Mouse (Mus musculus) liver, embryonic 14.5 days (tissue): ENCODE measurements around the gene Gm21680. TPM values are rescaled to one million over a fixed set of nuclear protein-coding genes. Genes with fewer than 3 reads are reported as not detected.
A peak's percentile ranks its signal among the peaks of the same experiment; 100 is the strongest.
"Not testable (repeated sequence)": the region's sequence is repeated elsewhere in the genome, so short reads cannot be mapped to it uniquely, and the experiment has no call there.

Experiments used
- ATAC-seq: fragments of 200-750 bp; cut with Nextera tagmentation; 2 replicates; pipeline ENCODE4 v1.8.0; 2017; ENCODE audit warnings: moderate number of reproducible peaks, mild to moderate bottlenecking, moderate library complexity; ENCODE audit not compliant: insufficient read depth
- DNase-seq, 3 experiments: peaks; one replicate each; pipeline ENCODE4 v3.0.0-alpha.2; 2012 to 2013; ENCODE audit warnings: low read depth in 3 of 3, low spot score in 3 of 3
- H3K27ac ChIP-seq: fragments of 300-500 bp; sonication (generic); 2 replicates; pipeline ENCODE4 v1.5.1; 2014; ENCODE audit warnings: moderate library complexity, mild to moderate bottlenecking, control low read depth, inconsistent platforms
- H3K27me3 ChIP-seq: fragments of 300-500 bp; sonication (generic); 2 replicates; pipeline ENCODE4 v1.6.1; 2014; ENCODE audit warnings: mild to moderate bottlenecking, low read length, moderate library complexity; ENCODE audit not compliant: control insufficient read depth, insufficient read depth
- H3K36me3 ChIP-seq: fragments of 300-500 bp; sonication (generic); replicated peaks from 2 replicates; pipeline ENCODE4 v1.6.1; 2014; ENCODE audit warnings: low read depth; ENCODE audit not compliant: control insufficient read depth, insufficient read depth
- H3K4me1 ChIP-seq, 2 experiments: fragments of 200-500 bp in 1 of 2; fragments of 300-500 bp in 1 of 2; sonication (generic) in 1 of 2; replicated peaks; 2 replicates each; pipeline ENCODE4 v1.6.1; 2012 to 2014; ENCODE audit warnings: antibody characterized with exemption in 1 of 2, inconsistent platforms in 1 of 2, low read length in 1 of 2; ENCODE audit not compliant: control insufficient read depth in 2 of 2, insufficient read depth in 2 of 2
- H3K4me2 ChIP-seq: fragments of 300-500 bp; sonication (generic); 2 replicates; pipeline ENCODE4 v1.6.1; 2014; ENCODE audit warnings: low read depth, mild to moderate bottlenecking, control low read depth, moderate library complexity
- H3K4me3 ChIP-seq, 2 experiments: fragments of 200-500 bp in 1 of 2; fragments of 300-500 bp in 1 of 2; sonication (generic) in 1 of 2; 2 replicates each; pipeline ENCODE4 v1.5.1; 2012 to 2014; ENCODE audit warnings: low read depth in 2 of 2, low read length in 2 of 2, mild to moderate bottlenecking in 2 of 2, control low read depth in 1 of 2, inconsistent platforms in 1 of 2, moderate library complexity in 1 of 2; ENCODE audit not compliant: insufficient read depth in 1 of 2
- H3K9ac ChIP-seq: fragments of 300-500 bp; sonication (generic); replicated peaks from 2 replicates; pipeline ENCODE4 v1.6.1; 2014; ENCODE audit warnings: mild to moderate bottlenecking, control low read depth, moderate library complexity
- H3K9me3 ChIP-seq: fragments of 300-500 bp; sonication (generic); 2 replicates; pipeline ENCODE4 v1.6.1; 2016; ENCODE audit warnings: low read length, mixed read lengths; ENCODE audit not compliant: control insufficient read depth
- WGBS: fragments of 180-500 bp; shearing (Covaris S2); extraction: QIAGEN DNeasy Blood & Tissue Kit; methylation state at CpG from one replicate; pipeline ENCODE4 v1.1.7; 2014; ENCODE audit not compliant: insufficient replicate concordance; 5-methylcytosine and 5-hydroxymethylcytosine counted together
- polyA plus RNA-seq, 2 experiments: library from polyadenylated mRNA; depleted of rRNA in 1 of 2; stranded (reverse) in 1 of 2; unstranded in 1 of 2; fragments of >200 nt; fragmentation: Nextera tagmentation in 1 of 2; extraction: Ambion mirVana in 1 of 2; gene quantifications; 2 replicates each; pipeline versions ENCODE4 v1.2.1 to v1.2.3; 2012 to 2014

Gene Gm21680
- polyA plus RNA-seq (2012; rRNA removed) (not detected in 2 replicates), polyA plus RNA-seq (2014; fragmentation: Nextera tagmentation; extraction: Ambion mirVana) (not detected in 2 replicates)

- H3K36me3 ChIP-seq, DNase-seq, H3K9ac ChIP-seq, H3K4me1 ChIP-seq, H3K27ac ChIP-seq, H3K4me3 ChIP-seq, H3K9me3 ChIP-seq, H3K27me3 ChIP-seq, ATAC-seq, H3K4me2 ChIP-seq: not testable (repeated sequence)
- no CpG with 5 or more reads among the region's 2 CpGs for WGBS
Measured at GRCm38 (mm10) chr5:25972563-25972962, at the start of gene Gm21680. Gene Gm21680 (minus strand): TSS chr5:25972663.

- not testable (repeated sequence) for H3K4me3 ChIP-seq, ATAC-seq, H3K4me1 ChIP-seq, H3K27ac ChIP-seq, H3K36me3 ChIP-seq, H3K4me2 ChIP-seq, DNase-seq, H3K9ac ChIP-seq, H3K9me3 ChIP-seq, H3K27me3 ChIP-seq
- WGBS: 28% methylated on average over 6 of the region's 7 CpGs
Measured at GRCm38 (mm10) chr5:26007697-26008096, 35.2 kb upstream of the Gm21680 start.

GRCm38 (mm10) chr5:26006937-26007695 lies 34.7 kb upstream of the Gm21680 start:
- not testable (repeated sequence) for H3K9me3 ChIP-seq, H3K4me1 ChIP-seq, H3K4me3 ChIP-seq, DNase-seq, H3K36me3 ChIP-seq, H3K27ac ChIP-seq, H3K27me3 ChIP-seq, H3K9ac ChIP-seq, ATAC-seq
- 18% methylated on average over 39 of the region's 45 CpGs for WGBS
- peak overlapping the region; percentile 31; the same call in 1 of the 2 replicates for H3K4me2 ChIP-seq

- not testable (repeated sequence) for H3K9me3 ChIP-seq, H3K9ac ChIP-seq, H3K36me3 ChIP-seq, H3K27me3 ChIP-seq, ATAC-seq, DNase-seq, H3K4me1 ChIP-seq, H3K4me3 ChIP-seq, H3K4me2 ChIP-seq, H3K27ac ChIP-seq
- 43% methylated on average over 1 of the region's 2 CpGs for WGBS
Measured at GRCm38 (mm10) chr5:26004698-26005097, 32.2 kb upstream of the Gm21680 start, which contains the start of gene Gm1979. Gene Gm1979 (minus strand): TSS chr5:26004798.

GRCm38 (mm10) chr5:25988550-25988949 lies 16.1 kb upstream of the Gm21680 start, which contains the start of gene Gm21698:
Gene Gm21698 (minus strand): TSS chr5:25988650.
- H3K4me3 ChIP-seq, H3K4me1 ChIP-seq, H3K27ac ChIP-seq, H3K4me2 ChIP-seq, DNase-seq, H3K27me3 ChIP-seq, ATAC-seq, H3K9me3 ChIP-seq, H3K36me3 ChIP-seq, H3K9ac ChIP-seq: not testable (repeated sequence)
- WGBS: no CpG with 5 or more reads among the region's 3 CpGs

- 41% methylated on average over 16 of the region's 17 CpGs for WGBS
Measured at GRCm38 (mm10) chr5:25957050-25957449, 15.4 kb downstream of the Gm21680 start.

GRCm38 (mm10) chr5:25956611-25957010 lies 15.9 kb downstream of the Gm21680 start:
- ATAC-seq, H3K4me3 ChIP-seq: not testable (repeated sequence)
- WGBS: 20% methylated on average over 31 of the region's 32 CpGs

More at GRCm38 (mm10) chr5:25957050-25957449, 15.4 kb downstream of the Gm21680 start:
- H3K27ac ChIP-seq, H3K4me1 ChIP-seq, H3K36me3 ChIP-seq, H3K27me3 ChIP-seq, H3K4me2 ChIP-seq, ATAC-seq, DNase-seq, H3K9ac ChIP-seq, H3K4me3 ChIP-seq, H3K9me3 ChIP-seq: not testable (repeated sequence)

GRCm38 (mm10) chr5:25954317-25954716 lies 18.1 kb downstream of the Gm21680 start, which contains the start of gene Gm21671:
Gene Gm21671 (minus strand): TSS chr5:25954417.
- H3K27ac ChIP-seq, H3K27me3 ChIP-seq, DNase-seq, H3K4me2 ChIP-seq, H3K9ac ChIP-seq, H3K9me3 ChIP-seq, H3K4me1 ChIP-seq, ATAC-seq, H3K4me3 ChIP-seq, H3K36me3 ChIP-seq: not testable (repeated sequence)
- 45% methylated on average over 2 of the region's 2 CpGs for WGBS

More at GRCm38 (mm10) chr5:25956611-25957010, 15.9 kb downstream of the Gm21680 start:
- H3K9me3 ChIP-seq, H3K9ac ChIP-seq, H3K27me3 ChIP-seq, H3K4me2 ChIP-seq, H3K27ac ChIP-seq, H3K36me3 ChIP-seq, DNase-seq, H3K4me1 ChIP-seq: not testable (repeated sequence)
